Mouse (Mus musculus) erythroblast, embryonic 14.5 days (primary cell): ENCODE data around the gene Hpd. TPM values are rescaled to one million over a fixed set of nuclear protein-coding genes. Genes with fewer than 3 reads are reported as not detected.

Source experiments
- H3K27me3 ChIP-seq: 2 replicates; pipeline ENCODE4 v1.6.1; 2012; ENCODE audit warnings: inconsistent platforms; ENCODE audit not compliant: control insufficient read depth
- H3K36me3 ChIP-seq: 2 replicates; pipeline ENCODE4 v1.6.1; 2012; ENCODE audit warnings: mild to moderate bottlenecking, inconsistent platforms; ENCODE audit not compliant: control insufficient read depth
- H3K4me1 ChIP-seq: 2 replicates; pipeline ENCODE4 v1.6.1; 2012; ENCODE audit warnings: inconsistent platforms; ENCODE audit not compliant: control insufficient read depth
- H3K4me3 ChIP-seq: replicated peaks from 2 replicates; pipeline ENCODE3; 2012; ENCODE audit warnings: moderate library complexity, mild to moderate bottlenecking, inconsistent platforms
- H3K9me3 ChIP-seq: 2 replicates; pipeline ENCODE4 v1.6.1; 2012; ENCODE audit warnings: low read length, inconsistent platforms, mixed read lengths; ENCODE audit not compliant: control insufficient read depth
- GATA1 ChIP-seq: IDR thresholded peaks from 2 replicates; pipeline ENCODE4 v1.6.1; 2012; ENCODE audit warnings: low read length, inconsistent platforms, mixed read lengths
- TAL1 ChIP-seq: IDR thresholded peaks from 3 replicates; pipeline ENCODE4 v1.6.1; 2012; ENCODE audit warnings: low read length, inconsistent platforms, mixed read lengths
- polyA plus RNA-seq: library from polyadenylated mRNA; stranded (reverse); fragments of >175 nt; gene quantifications from 2 replicates; pipeline ENCODE4 v1.2.3, GENCODE M21; 2012

Gene Hpd
- polyA plus RNA-seq, 1 experiment: not detected

- Histone ChIP-seq H3K4me1 (peaks cover 54% of the 10 kb centered on the region), H3K36me3 (peaks cover 21% of the 10 kb centered on the region), H3K9me3 (peaks cover 2% of the 10 kb centered on the region; the same call in 1 of the 2 replicates), H3K27me3 (peaks cover 15% of the 10 kb centered on the region), H3K4me3 (no peak overlapping the region)
- TF ChIP-seq TAL1 (no peak), GATA1 (no peak)
Measured at GRCm38 (mm10) chr5:123125638-123126406, 56.7 kb downstream of the Hpd start.

- H3K9me3 ChIP-seq: peaks cover 2% of the 10 kb centered on the region; the same call in 1 of the 2 replicates
- H3K4me3 ChIP-seq: no peak overlapping the region
- H3K27me3 ChIP-seq: peaks cover 12% of the 10 kb centered on the region
- TF ChIP-seq GATA1 (no peak), TAL1 (no peak)
- peaks cover 26% of the 10 kb centered on the region for H3K36me3 ChIP-seq
- peaks cover 56% of the 10 kb centered on the region for H3K4me1 ChIP-seq
Measured at GRCm38 (mm10) chr5:123125105-123125504, 57.4 kb downstream of the Hpd start.

DNA sequence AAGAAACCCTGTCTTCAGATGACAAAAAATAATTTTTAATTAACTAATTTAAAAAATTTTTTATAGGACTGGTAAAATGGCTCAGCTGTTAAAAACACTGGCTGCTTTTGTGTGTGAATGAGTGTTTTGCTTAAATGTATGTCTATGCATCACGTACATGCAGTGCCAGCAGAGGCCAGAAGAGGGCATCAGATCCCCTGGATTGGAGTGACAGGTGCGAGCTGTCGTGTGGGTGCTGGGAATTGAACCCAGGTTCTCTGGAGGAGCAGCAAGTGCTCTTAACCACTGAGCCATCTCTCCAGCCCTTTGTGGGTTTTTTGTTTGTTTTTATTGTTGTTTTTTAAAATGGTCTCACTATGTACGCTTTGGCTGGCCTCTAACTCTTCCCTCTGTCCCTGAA is 60.3 kb downstream of the Hpd start:
- Histone ChIP-seq H3K27me3 (no peaks in the 10 kb centered on the region), H3K36me3 (peaks cover 52% of the 10 kb centered on the region), H3K4me1 (peaks cover 47% of the 10 kb centered on the region)

More for the DNA sequence above, 60.3 kb downstream of the Hpd start:
- Histone ChIP-seq H3K9me3 (peaks cover 2% of the 10 kb centered on the region; the same call in 1 of the 2 replicates), H3K4me3 (no peak overlapping the region)
- TF ChIP-seq GATA1: no peak
- no peak for TF ChIP-seq TAL1

Other genes with a start within 250 kb of the Hpd start
- 2.1 and 2.4 TPM in 2 replicates for gene Kdm2b, start 192.9 kb downstream of the Hpd start, polyA plus RNA-seq
- gene Orai1, start 167.7 kb downstream of the Hpd start, polyA plus RNA-seq: 0.88 and 1.4 TPM in 2 replicates
- not detected in 2 replicates for gene Morn3, start 135.7 kb downstream of the Hpd start, polyA plus RNA-seq
- gene Tmem120b, start 114.3 kb downstream of the Hpd start, polyA plus RNA-seq: 9.4 and 10.1 TPM in 2 replicates
- gene Rhof, start 50.0 kb downstream of the Hpd start, polyA plus RNA-seq: 0.38 and 0.52 TPM in 2 replicates
- gene Setd1b, start 40.5 kb downstream of the Hpd start, polyA plus RNA-seq: 3.3 and 3.9 TPM in 2 replicates
- gene Psmd9, start 13.3 kb downstream of the Hpd start, polyA plus RNA-seq: 27.7 and 28.4 TPM in 2 replicates
- gene Wdr66, start 69.4 kb upstream of the Hpd start, polyA plus RNA-seq: 0.02 and 0.06 TPM in 2 replicates
- 2.3 and 2.4 TPM in 2 replicates for gene Bcl7a, start 161.1 kb upstream of the Hpd start, polyA plus RNA-seq
- gene Mlxip, start 212.1 kb upstream of the Hpd start, polyA plus RNA-seq: 0.03 and 0.09 TPM in 2 replicates